8 mouse cellular contexts compared by ENCODE assay signal in genomic region chr9:62550661-62551093, GRCm38 (mm10). TPM values are rescaled to one million over a fixed set of nuclear protein-coding genes. Genes with fewer than 3 reads are reported as not detected.
DNase-seq lines count a peak whose midpoint lies in the region; ATAC-seq lines count a peak whose summit lies in the region.

No protein-coding gene starts in this region.

- no peaks in the 10 kb centered on the region for H3K9me3 ChIP-seq in midbrain, embryonic 14.5 days (ENCODE audit: control insufficient read depth, low read length)
- H3K9me3 ChIP-seq in midbrain, embryonic 13.5 days, result no peaks in the 10 kb centered on the region
- H3K9me3 ChIP-seq in hindbrain, embryonic 15.5 days, result no peaks in the 10 kb centered on the region
- H3K9me3 ChIP-seq in limb, embryonic 13.5 days, result no peaks in the 10 kb centered on the region

- 0 out of 2 replicates have a peak, but pooled peaks have one; percentile 18 for ATAC-seq in midbrain, embryonic 14.5 days (ENCODE audit: low FRiP score, low TSS enrichment)
- ATAC-seq in midbrain, embryonic 13.5 days, result no peak
- ATAC-seq in hindbrain, embryonic 15.5 days (ENCODE audit: low FRiP score, low read depth), result 0 out of 2 replicates have a peak, but pooled peaks have one; percentile 9
- peak; percentile 48; the same call in 1 of the 2 replicates for ATAC-seq in limb, embryonic 13.5 days (ENCODE audit: low FRiP score, low read depth)

- H3K36me3 ChIP-seq in midbrain, embryonic 14.5 days (ENCODE audit: control insufficient read depth, insufficient read depth, low read length), result no peaks in the 10 kb centered on the region
- no peaks in the 10 kb centered on the region for H3K36me3 ChIP-seq in midbrain, embryonic 13.5 days
- no peaks in the 10 kb centered on the region for H3K36me3 ChIP-seq in hindbrain, embryonic 15.5 days
- no peaks in the 10 kb centered on the region for H3K36me3 ChIP-seq in limb, embryonic 13.5 days

- 47% methylated on average over 11 of the region's 11 CpGs for WGBS in midbrain, embryonic 14.5 days
- 43% methylated on average over 11 of the region's 11 CpGs for WGBS in midbrain, embryonic 13.5 days
- 41% methylated on average over 11 of the region's 11 CpGs for WGBS in hindbrain, embryonic 15.5 days
- WGBS in limb, embryonic 13.5 days, result 45% methylated on average over 11 of the region's 11 CpGs

- no peak overlapping the region for H3K4me3 ChIP-seq in midbrain, embryonic 14.5 days (replicated peaks; ENCODE audit: low read depth, low read length)
- H3K4me3 ChIP-seq in midbrain, embryonic 13.5 days (replicated peaks), result no peak overlapping the region
- H3K4me3 ChIP-seq in hindbrain, embryonic 15.5 days, result no peak overlapping the region
- H3K4me3 ChIP-seq in limb, embryonic 13.5 days, result no peak overlapping the region

- H3K9ac ChIP-seq in midbrain, embryonic 14.5 days (replicated peaks; ENCODE audit: low read length), result no peak overlapping the region
- no peak overlapping the region for H3K9ac ChIP-seq in midbrain, embryonic 13.5 days (replicated peaks)
- H3K9ac ChIP-seq in hindbrain, embryonic 15.5 days, result no peak overlapping the region
- H3K9ac ChIP-seq in limb, embryonic 13.5 days, result no peak overlapping the region

- H3K27me3 ChIP-seq in midbrain, embryonic 14.5 days (ENCODE audit: control insufficient read depth, insufficient read depth, low read length), result no peaks in the 10 kb centered on the region
- no peaks in the 10 kb centered on the region for H3K27me3 ChIP-seq in midbrain, embryonic 13.5 days
- no peaks in the 10 kb centered on the region for H3K27me3 ChIP-seq in hindbrain, embryonic 15.5 days
- H3K27me3 ChIP-seq in limb, embryonic 13.5 days, result no peaks in the 10 kb centered on the region

- DNase-seq in midbrain, embryonic 14.5 days, result peak; percentile 75
- peak; percentile 85 for DNase-seq in R1 (ENCODE audit: low read depth, low spot score)
- peak; percentile 97 for DNase-seq in cerebellum, postnatal 14 days
- peak; percentile 70 for DNase-seq in retina, embryonic 14.5 days (ENCODE audit: low spot score)
- DNase-seq in layer of hippocampus, postnatal 36 days, result no peak

- no peak overlapping the region for H3K4me2 ChIP-seq in midbrain, embryonic 14.5 days (ENCODE audit: low read length)
- no peak overlapping the region for H3K4me2 ChIP-seq in midbrain, embryonic 13.5 days (replicated peaks)
- H3K4me2 ChIP-seq in hindbrain, embryonic 15.5 days, result no peak overlapping the region
- no peak overlapping the region for H3K4me2 ChIP-seq in limb, embryonic 13.5 days (replicated peaks)

- peaks cover 15% of the 10 kb centered on the region for H3K4me1 ChIP-seq in midbrain, embryonic 14.5 days (ENCODE audit: control insufficient read depth, insufficient read depth, low read length)
- H3K4me1 ChIP-seq in midbrain, embryonic 13.5 days (replicated peaks), result peaks cover 23% of the 10 kb centered on the region
- H3K4me1 ChIP-seq in hindbrain, embryonic 15.5 days (replicated peaks), result peaks cover 16% of the 10 kb centered on the region
- peaks cover 5% of the 10 kb centered on the region for H3K4me1 ChIP-seq in limb, embryonic 13.5 days

- no peak overlapping the region for H3K27ac ChIP-seq in midbrain, embryonic 14.5 days (replicated peaks; ENCODE audit: low read depth, low read length)
- no peak overlapping the region for H3K27ac ChIP-seq in midbrain, embryonic 13.5 days
- H3K27ac ChIP-seq in hindbrain, embryonic 15.5 days (replicated peaks), result no peak overlapping the region
- H3K27ac ChIP-seq in limb, embryonic 13.5 days, result no peak overlapping the region

RNA-seq across cellular contexts. Expression of gene Coro2b, which starts 13.8 kb away (rescaled TPM):
- polyA plus RNA-seq in midbrain, embryonic 14.5 days (2014; fragmentation: Nextera tagmentation; extraction: Ambion mirVana), result 33.2 and 34.5 TPM in 2 replicates
- polyA plus RNA-seq in midbrain, embryonic 13.5 days (2015; fragmentation: Nextera tagmentation; extraction: Ambion mirVana), result 28.4 and 34.7 TPM in 2 replicates
- polyA plus RNA-seq in hindbrain, embryonic 15.5 days (2015; fragmentation: Nextera tagmentation; extraction: Ambion mirVana), result 39.1 and 48.3 TPM in 2 replicates
- polyA plus RNA-seq in limb, embryonic 13.5 days (2015; fragmentation: Nextera tagmentation; extraction: Ambion mirVana), result 8.5 and 9.1 TPM in 2 replicates
- 100 to 1,000 TPM; 238 TPM for total RNA-seq in layer of hippocampus, postnatal 36 days (2021)

Comparison
In these comparisons a context has a peak if more than half of its experiments do, and no peak if none do; other contexts are left out.
1. DNase-seq: peak in midbrain, embryonic 14.5 days (single experiment), R1 (single experiment), cerebellum, postnatal 14 days (2 of 2) and retina, embryonic 14.5 days (single experiment); none in layer of hippocampus, postnatal 36 days (0 of 2).